Mouse (Mus musculus) A20 (cell line): ENCODE results near the gene Prrc2b.

ENCODE experiments used
- DNase-seq: peaks from one replicate; pipeline ENCODE4 v3.0.0-alpha.2; 2011; ENCODE audit warnings: low read depth, low spot score

Prrc2b gene

DNA sequence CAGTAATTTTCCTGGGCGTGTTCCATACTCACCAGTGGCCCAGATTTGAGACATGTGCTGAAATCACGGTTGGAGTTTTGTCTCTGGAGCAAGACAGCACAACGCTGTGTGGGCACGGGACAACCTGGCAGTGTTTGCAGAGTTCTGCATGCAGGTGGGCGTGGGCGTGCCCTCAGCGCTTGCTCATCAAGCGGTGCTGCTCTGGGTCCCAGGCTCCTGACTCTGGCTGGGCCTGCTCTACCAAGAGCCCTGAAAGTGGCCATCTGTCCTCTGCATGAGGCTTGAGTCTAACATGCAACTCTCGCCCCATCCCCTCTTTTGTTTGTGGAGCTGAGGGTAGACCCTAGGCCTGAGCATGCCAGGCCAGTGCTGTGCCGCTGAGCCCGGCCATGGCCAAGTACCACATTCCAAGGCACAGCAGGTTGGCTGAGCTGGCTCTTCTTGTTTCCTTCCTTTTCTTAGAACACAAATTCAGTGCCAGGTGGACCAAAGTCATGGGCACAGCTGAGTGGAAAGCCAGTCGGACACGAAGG lies 36.2 kb downstream of the Prrc2b start:
- DNase-seq: no peak

DNA sequence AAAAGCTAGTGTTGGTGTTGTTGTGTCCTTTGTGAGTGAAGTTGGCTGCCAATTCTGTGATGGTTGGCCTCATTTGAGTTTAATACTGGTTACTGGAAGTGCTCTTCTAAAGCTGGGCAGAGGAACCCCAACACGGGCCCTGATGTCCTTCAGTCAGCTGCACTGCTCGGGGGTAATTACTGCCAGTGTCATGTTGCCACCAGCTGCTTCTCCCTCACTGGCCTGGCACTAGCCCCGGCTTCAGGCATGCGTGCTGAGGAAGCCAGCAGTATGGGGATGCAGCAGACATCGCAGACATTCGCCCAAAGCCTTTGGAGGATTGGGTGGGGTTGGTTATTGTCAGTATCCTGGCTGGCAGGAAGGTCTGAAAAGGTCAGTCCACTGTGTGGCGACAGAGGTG lies 36.8 kb downstream of the Prrc2b start:
- no peak for DNase-seq

DNA sequence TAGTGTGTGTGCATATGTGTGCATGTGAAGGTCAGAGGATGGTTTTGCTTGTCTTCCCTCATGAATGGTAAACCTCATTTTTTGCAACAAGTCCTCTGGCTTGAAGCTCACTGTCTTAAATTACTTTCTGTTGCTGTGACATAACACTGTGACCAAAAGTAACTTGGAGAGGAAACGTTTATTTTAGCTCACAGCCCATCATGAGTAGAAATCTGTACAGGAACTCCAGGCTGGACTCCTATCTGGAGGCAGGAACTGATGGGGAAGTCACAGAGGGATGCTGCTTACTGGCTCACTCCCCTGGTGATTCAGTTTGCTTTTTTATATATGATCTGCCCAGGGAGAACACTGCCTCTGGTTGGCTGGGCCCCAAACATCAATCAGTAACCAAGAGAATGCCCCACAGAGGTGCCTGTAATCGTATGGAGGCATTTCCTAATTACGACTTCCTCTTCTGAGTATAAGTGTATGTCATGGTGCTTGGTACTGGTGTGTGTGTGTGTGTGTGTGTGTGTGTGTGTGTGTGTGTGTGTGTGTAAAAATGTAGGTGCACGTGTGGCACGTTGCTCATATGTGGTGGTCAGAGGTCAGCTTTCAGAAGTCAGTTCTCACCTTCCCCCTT lies 38.3 kb downstream of the Prrc2b start:
- DNase-seq: no peak

DNA sequence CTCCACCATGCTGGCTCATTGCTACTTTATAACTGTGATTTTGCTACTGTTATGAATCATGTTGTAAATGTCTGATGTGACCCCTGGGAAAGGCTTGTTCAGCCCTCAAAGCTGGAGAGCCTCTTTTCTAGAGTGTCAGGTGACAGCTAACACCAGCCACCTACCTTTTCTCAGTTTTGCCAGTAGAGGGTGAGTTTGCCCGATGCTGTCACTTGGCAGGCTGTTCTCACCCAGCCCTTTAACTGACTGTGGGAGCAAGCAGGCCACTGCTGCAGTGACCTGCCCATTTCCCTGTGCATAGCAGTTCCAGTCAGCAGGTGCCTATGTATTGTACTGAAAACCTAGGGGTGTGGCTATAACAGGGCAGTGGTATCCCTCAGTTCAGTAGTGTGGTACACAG lies 39.7 kb downstream of the Prrc2b start:
- no peak for DNase-seq

DNA sequence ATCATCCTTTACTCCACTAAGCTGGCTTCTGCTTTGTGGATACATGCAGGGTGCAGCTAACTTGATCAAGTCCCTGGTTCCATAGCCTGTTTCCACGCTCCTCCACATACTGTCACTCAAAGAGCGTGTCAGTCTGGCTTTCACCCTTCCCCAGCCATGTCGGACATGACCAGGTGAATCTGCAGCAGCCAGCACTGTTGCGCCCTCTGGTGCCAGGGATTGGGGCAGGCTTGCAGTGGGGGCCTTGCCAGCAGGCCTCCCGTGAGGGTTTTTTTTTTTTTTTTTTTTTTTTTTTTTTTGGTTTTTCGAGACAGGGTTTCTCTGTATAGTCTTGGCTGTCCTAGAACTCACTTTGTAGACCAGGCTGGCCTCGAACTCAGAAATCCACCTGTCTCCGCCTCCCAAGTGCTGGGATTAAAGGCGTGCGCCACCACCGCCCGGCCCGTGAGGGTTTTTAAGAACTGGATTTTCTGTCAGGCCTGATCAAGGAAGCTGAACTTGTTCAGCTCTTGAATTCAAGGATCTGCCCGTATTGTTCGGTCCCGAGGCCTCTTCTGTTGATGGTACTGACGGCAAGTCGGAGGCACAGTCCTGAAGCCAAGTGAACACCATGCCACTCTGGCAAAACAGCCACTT lies 41.1 kb downstream of the Prrc2b start:
- DNase-seq: peak; percentile 65

DNA sequence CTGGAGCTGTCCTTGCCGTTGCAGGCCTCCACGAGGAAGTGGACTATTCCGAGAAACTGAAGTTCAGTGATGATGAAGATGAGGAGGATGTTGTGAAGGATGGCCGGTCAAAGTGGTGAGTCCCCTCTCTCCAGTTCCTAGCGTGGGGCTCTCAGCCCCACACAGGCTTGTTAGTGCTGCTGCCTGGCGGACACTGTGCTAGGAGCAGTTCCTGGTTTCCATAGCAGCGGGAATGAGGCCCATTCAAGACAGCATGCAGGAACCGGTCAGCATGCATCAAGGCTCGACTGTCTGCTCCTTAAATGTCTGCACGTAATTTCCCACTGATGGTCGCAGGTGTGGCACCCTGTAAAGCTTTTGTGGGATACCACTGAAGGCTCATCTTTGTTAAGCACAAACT lies 48.1 kb downstream of the Prrc2b start:
- no peak for DNase-seq

DNA sequence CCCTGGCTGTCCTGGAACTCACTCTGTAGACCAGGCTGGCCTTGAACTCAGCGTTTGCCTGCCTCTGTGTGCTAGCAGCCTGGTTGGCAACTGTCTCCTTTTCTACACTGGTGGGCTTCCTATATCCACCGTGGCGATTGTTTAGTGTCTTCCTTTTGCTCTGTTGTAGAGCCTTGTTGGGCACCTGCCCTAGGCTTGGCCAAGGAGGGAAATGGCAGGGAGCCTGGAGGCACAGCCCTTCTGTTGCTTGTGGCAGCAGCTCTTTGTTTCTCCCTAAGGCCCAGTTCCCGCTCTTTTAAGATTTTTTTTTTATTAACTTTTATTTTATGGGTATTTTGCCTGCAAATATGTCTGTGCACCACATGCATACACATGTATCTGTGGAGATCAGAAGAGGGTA lies 49.2 kb downstream of the Prrc2b start:
- DNase-seq: no peak

DNA sequence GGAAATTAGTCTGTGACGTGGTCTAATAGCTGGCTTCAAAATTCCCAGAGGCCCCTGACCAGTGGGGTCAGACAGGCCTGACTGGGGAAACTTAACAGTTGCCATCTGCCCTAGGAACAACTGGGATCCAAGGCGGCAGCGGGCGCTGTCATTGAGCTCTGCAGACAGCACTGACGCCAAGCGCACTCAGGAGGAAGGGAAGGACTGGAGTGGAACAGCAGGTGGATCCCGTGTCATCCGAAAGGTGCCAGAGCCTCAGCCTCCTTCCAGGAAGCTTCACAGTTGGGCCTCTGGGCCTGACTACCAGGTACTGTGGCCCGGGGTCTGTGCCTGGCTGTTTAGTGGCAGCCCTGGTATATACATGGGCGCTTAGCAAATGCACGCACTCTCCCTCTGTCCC lies 49.8 kb downstream of the Prrc2b start:
- DNase-seq: no peak

DNA sequence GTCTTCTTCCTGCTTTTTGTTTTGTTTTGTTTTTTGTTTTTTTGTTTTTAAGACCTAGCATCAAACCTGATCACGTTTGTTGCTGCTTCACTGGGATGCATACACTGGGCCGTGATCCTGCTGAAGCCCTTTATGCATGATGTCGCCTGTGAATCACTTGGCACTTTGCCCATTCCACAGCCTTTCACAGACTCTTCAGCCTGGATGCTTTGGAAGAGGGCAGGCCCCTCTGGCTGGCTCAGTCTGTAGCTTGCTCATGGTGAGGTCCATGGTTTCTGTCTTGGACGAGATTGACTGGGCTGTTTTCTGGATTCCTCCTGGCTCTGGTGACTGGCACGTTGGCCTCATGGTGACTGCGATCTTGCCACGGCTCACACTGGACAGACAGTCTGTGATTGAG lies 50.6 kb downstream of the Prrc2b start:
- no peak for DNase-seq

DNA sequence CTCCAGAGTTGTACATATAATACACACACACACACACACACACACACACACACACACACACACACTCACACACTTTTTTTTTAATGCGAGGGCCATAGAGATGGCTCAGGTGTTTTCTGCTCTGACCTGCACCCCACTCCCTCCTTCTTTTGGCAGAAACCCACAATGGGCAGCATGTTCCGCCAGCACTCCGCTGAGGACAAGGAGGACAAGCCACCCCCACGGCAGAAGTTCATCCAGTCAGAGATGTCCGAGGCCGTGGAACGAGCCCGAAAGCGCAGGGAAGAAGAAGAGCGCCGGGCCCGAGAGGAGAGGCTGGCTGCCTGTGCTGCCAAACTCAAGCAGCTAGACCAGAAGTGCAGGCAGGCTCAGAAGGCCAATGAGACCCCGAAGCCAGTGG lies 53.0 kb downstream of the Prrc2b start:
- no peak for DNase-seq

DNA sequence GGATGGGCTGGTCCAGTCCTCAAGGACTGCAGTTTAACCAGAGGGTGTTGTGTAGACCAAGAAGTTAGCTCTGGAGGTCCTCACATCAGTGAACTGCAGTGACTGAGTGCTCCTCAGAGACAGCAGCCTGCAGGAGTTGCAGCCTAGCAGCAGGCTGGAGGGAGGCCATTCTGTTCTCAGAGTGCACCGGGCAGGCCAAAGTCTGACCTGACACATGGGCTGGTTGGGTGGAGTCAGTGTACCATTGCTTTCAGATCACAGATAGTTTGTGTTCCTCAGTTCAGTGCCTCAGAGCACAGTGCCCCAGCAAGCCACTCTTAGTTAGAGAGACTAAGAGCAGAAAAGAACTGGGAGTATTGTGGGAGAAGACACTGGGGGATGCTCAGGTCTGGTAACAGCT lies 56.8 kb downstream of the Prrc2b start:
- DNase-seq: no peak

DNA sequence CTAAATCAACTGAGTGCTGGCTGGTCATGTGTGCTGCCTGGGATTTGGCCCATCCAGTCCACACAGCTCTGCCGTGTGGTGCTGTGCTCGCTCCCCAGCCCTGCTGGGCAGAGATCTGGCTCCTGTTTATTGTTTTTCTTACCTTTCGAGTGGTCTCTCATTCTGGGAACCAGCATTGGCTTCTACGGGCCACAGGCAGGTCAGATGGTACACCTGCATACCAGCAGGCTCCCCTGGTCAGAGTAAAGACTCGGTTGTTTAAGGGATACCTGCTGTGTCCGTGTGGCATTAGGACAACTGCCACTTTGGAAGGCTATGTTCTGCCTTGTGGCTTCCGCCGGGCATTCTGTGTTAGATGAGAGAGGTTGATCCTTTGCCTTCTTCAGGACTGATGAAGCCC lies 60.8 kb downstream of the Prrc2b start:
- no peak for DNase-seq

DNA sequence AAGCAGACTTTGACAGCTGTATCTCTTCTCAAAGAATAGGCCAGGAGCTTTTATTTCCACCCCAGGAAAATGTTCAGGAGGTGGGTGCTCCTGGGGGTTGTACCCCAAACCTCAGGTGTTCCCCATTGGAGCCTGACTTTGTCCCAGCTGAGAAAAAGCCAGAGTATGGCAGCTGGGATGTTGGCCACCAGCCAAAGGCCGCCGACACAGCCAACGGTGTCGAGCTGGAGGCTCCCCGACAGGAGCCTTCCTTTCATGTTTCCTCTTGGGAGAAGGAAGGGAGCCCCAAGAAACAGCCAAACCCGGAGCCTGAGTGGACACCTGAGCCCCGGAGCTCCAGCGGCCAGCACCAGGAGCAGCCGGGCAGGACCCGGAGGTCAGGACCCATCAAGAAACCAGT lies 62.1 kb downstream of the Prrc2b start:
- no peak for DNase-seq

DNA sequence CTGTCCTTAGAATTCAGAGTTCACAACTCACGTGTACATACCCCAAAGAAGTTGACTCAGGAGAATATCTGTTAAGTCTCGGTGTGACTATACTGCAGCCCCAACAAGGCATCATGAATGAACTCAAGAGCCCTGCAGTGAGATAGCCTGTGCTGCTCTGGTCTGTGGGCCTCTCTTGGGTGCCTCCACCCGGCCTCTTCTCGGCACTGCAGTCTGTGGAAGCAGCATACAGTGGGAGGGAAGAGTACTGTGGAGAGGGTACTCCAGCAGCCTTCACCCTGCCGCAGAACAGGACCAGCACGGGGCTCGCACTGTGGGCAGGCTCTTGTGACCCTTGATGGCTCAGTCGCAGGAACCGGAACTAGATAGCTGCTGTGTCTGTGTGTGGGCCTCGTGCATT lies 64.7 kb downstream of the Prrc2b start:
- no peak for DNase-seq

DNA sequence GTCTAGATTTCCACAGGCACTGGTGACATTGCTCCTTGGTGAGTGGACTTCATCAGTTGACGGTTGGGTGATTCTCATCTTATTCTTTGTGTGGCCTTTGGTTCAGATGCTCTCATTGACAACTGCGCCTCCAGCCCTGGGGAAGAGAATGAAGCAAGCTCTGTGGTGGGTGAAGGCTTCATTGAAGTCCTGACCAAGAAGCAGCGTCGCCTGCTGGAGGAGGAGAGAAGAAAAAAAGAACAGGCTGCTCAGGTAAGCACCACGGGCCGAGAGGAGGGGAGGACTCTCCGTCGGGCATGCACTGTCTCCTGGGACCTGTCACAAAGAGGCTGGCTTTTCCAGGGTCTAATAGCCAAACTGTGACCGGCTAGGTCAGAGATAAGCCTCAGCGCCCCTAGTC lies 65.6 kb downstream of the Prrc2b start:
- no peak for DNase-seq

DNA sequence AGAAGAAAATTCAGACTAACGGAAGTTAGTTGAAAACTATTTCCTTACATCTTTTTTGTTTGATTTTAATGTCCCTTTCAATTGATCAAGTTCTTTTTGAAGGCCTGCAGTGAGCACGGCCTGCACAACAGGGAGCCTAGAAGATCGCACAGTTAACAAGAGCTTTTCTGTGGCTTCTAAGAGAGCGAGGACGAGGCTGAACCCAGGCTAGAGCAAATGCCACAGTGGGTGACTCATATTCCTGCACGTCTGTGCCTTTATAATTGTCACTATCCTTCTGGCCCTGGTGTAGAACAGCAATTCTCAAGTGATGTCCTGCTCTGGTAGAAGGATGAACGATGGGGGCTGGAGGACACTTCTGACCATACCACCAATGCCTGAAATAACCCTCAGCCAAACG lies 66.8 kb downstream of the Prrc2b start:
- no peak for DNase-seq

DNA sequence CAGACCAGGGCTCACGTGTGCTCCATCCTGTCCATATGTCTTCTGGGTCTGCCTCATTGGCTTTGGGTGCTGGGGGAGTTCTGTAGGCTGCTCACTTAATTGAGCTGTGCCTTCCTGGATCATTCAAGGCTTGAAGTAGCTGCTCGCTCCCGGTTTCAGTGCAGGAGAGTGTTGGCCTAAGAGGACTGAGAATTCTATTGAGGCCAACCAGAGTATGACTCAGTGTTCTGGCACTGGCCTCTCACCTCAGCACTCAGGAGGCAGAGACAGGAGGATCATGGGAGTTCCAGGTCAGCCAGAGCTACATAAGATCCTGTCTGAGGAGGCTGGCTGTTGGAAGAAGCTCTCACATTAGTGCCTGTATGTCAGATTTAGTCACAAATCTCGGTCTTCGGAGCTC lies 67.2 kb downstream of the Prrc2b start:
- no peak for DNase-seq

DNA sequence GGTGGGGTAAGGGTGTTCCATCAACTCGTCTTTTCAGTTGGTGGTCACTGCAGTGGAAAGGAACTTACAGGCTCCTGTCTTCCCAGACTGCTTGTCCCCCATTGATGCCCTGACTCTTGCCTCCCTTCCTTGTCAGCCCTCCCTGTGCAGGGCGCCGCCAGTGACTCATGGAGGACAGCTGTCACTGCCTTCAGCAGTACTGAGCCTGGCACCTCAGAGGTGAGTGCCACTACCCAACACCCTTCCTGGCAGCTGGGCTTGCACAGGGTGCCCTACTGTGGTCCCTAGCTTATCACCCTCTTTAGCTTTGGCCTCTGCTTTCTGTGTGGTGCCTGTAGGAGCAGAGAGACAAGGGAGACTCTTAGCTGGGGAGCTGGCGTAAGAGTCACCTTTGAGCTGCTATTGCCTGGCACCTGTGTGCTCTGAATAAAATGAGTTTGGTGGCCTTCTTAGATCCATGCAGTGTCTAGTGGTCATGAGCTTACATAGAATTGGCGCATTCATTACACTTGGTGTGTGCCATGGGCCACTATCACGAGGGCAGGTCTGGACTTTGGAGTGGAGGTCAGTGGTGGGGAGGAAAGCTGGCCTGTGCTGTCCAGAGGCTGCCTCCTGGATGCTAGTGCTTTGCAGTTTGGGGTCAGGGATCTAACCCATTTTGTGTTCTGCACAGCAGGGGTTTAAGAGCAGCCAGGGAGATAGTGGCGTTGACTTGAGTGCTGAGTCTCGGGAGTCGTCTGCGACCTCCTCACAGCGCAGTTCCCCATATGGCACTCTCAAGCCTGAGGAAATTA lies 67.9 kb downstream of the Prrc2b start:
- DNase-seq: no peak

DNA sequence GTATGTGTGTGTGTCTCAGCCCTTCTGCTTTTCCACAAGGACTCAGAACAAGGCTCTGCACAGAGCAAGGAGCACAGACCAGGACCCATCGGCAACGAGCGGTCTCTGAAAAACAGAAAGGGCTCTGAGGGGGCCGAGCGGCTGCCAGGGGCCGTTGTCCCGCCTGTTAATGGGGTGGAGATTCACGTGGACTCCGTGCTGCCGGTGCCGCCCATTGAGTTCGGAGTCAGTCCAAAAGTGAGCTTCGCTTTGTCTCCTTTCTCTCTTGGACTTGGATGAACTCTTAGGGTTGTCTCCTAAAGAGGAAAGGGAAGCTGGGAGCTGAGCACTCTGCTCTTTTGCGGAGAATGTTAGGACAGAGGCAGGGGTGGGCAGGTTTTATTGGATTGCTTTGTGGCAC lies 68.6 kb downstream of the Prrc2b start:
- DNase-seq: no peak

DNA sequence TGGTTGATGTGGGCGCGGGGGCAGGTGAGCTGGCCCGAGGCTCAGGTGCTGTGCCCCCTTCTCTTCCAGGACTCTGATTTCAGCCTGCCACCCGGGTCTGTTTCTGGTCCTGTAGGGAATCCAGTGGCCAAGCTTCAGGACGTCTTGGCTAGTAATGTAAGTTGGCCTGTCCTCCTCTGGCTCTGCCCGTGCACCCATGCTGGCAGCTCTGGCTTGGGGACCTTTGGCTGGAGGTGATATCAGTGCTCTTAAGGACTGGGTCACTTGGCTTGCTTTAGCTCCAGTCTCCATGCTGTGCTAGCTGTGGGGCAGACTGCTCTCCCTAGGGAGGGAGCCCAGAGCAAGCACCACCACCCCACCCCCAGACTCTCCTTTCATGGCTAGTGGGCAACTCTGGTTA lies 69.1 kb downstream of the Prrc2b start:
- no peak for DNase-seq

DNA sequence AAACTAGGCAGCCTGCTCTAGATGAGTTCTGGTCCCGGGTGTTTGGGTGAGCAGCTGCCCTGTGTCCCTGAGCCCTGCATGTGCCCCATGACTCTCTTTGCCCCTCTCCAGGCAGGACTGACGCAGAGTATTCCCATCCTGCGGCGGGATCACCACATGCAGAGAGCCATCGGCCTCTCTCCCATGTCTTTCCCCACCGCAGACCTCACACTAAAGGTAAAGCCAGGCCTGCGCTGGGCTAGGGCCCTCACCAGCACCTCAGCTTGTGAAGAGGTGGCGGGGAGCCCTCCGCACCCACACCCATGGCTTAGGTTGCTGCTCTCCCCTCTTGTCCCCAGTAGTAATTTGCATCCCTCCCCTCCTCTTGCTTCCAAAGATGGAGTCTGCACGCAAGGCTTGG lies 70.1 kb downstream of the Prrc2b start:
- DNase-seq: no peak

DNA sequence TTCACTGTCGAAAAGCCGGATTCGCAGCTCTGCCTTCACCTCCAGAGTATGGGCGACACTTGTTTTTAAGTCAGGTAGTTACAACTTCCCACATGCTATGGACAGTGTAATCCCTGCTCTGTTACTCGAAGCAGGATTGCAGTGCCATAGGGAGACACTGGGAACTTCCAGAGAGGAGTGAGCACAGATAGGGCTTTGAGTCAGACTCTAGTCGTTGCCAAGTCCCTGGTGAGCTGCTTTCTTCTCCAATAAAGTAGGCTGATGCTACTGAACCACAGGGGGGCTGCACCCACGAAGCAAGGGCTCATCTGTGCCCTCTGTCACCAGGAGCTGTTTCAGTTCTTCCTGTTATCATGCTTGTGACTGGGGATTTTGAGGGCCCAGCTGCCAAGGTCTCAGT lies 70.7 kb downstream of the Prrc2b start:
- peak; percentile 63 for DNase-seq

DNA sequence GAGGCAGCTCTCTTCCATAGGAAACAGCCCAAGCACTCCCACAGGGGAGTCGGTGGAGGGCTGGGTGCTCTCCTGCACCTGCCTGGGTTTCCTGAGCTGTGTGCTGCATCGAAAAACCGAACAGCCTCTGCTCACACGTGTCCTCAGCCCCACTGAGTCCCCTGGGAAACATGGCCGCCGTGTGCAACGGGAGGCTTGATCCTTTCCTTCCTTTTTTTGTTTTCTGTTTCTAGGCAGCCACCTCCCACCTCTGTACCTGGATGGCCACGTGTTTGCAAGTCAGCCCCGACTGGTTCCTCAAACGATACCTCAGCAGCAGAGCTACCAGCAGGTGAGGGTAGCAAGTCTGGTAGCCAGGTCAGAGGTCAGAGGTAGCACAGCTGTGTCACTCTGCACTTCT lies 71.2 kb downstream of the Prrc2b start:
- DNase-seq: peak; percentile 79
